Mouse (Mus musculus): ENCODE data around the gene Card19. TPM values are rescaled to one million over a fixed set of nuclear protein-coding genes. Genes with fewer than 3 reads are reported as not detected.
A peak's percentile ranks its signal among the peaks of the same experiment; 100 is the strongest.

Card19 gene
- polyA plus RNA-seq, 1 experiment = 108 TPM

GRCm38 (mm10) chr13:49172335-49172734 lies 43.5 kb downstream of the Card19 start:
- no peak overlapping the region for H3K27ac ChIP-seq (ENCODE audit: insufficient read depth, low read depth, low read length)
- TF ChIP-seq CTCF (conservative IDR thresholded peaks at IDR 0.05; ENCODE audit: insufficient read depth, insufficient read length, low read depth, low read length) (no peak), POLR2A (IDR thresholded peaks at IDR 0.05; ENCODE audit: low read depth, low read length) (no peak)
- no peaks in the 10 kb centered on the region for H3K27me3 ChIP-seq (replicated peaks; ENCODE audit: control insufficient read depth, insufficient read depth, low read length)

GRCm38 (mm10) chr13:49171729-49172128 lies 44.1 kb downstream of the Card19 start:
- no peak for DNase-seq
- TF ChIP-seq POLR2A (IDR thresholded peaks at IDR 0.05; ENCODE audit: low read depth, low read length) = no peak
- TF ChIP-seq CTCF (conservative IDR thresholded peaks at IDR 0.05; ENCODE audit: insufficient read depth, insufficient read length, low read depth, low read length) = no peak
- no peak overlapping the region for H3K27ac ChIP-seq (ENCODE audit: insufficient read depth, low read depth, low read length)
- H3K36me3 ChIP-seq (ENCODE audit: control insufficient read depth, insufficient read depth, low read length) = no peaks in the 10 kb centered on the region
- H3K4me3 ChIP-seq (ENCODE audit: insufficient read depth, low read depth, low read length) = no peak overlapping the region
- no peaks in the 10 kb centered on the region for H3K27me3 ChIP-seq (replicated peaks; ENCODE audit: control insufficient read depth, insufficient read depth, low read length)
- peaks cover 3% of the 10 kb centered on the region; the same call in 1 of the 2 replicates for H3K4me1 ChIP-seq (ENCODE audit: control insufficient read depth, insufficient read depth, low read length)
- WGBS = 58% methylated on average over 1 of the region's 1 CpGs

More at GRCm38 (mm10) chr13:49172335-49172734, 43.5 kb downstream of the Card19 start:
- no peak for DNase-seq
- peaks cover 3% of the 10 kb centered on the region; the same call in 1 of the 2 replicates for H3K4me1 ChIP-seq (ENCODE audit: control insufficient read depth, insufficient read depth, low read length)
- H3K36me3 ChIP-seq (ENCODE audit: control insufficient read depth, insufficient read depth, low read length) = no peaks in the 10 kb centered on the region
- WGBS = 90% methylated on average over 7 of the region's 7 CpGs
- no peak overlapping the region for H3K4me3 ChIP-seq (ENCODE audit: insufficient read depth, low read depth, low read length)

GRCm38 (mm10) chr13:49170623-49171022 lies 45.2 kb downstream of the Card19 start:
- H3K4me3 ChIP-seq (ENCODE audit: insufficient read depth, low read depth, low read length) = no peak overlapping the region
- no peak for DNase-seq
- no peaks in the 10 kb centered on the region for H3K27me3 ChIP-seq (replicated peaks; ENCODE audit: control insufficient read depth, insufficient read depth, low read length)
- no peak overlapping the region for H3K27ac ChIP-seq (ENCODE audit: insufficient read depth, low read depth, low read length)
- TF ChIP-seq CTCF (conservative IDR thresholded peaks at IDR 0.05; ENCODE audit: insufficient read depth, insufficient read length, low read depth, low read length) (no peak), POLR2A (IDR thresholded peaks at IDR 0.05; ENCODE audit: low read depth, low read length) (no peak)
- peaks cover 3% of the 10 kb centered on the region; the same call in 1 of the 2 replicates for H3K4me1 ChIP-seq (ENCODE audit: control insufficient read depth, insufficient read depth, low read length)
- H3K36me3 ChIP-seq (ENCODE audit: control insufficient read depth, insufficient read depth, low read length) = no peaks in the 10 kb centered on the region
- 91% methylated on average over 11 of the region's 11 CpGs for WGBS

GRCm38 (mm10) chr13:49169448-49170207 lies 46.2 kb downstream of the Card19 start:
- WGBS = 19% methylated on average over 17 of the region's 17 CpGs
- peak; percentile 97 for DNase-seq
- no peak overlapping the region for H3K4me3 ChIP-seq (ENCODE audit: insufficient read depth, low read depth, low read length)
- H3K4me1 ChIP-seq (ENCODE audit: control insufficient read depth, insufficient read depth, low read length) = peaks cover 3% of the 10 kb centered on the region; the same call in 1 of the 2 replicates
- no peaks in the 10 kb centered on the region for H3K36me3 ChIP-seq (ENCODE audit: control insufficient read depth, insufficient read depth, low read length)
- peak; percentile 96; the same call in 1 of the 2 replicates for TF ChIP-seq CTCF (conservative IDR thresholded peaks at IDR 0.05; ENCODE audit: insufficient read depth, insufficient read length, low read depth, low read length)
- no peak for TF ChIP-seq POLR2A (IDR thresholded peaks at IDR 0.05; ENCODE audit: low read depth, low read length)
- H3K27ac ChIP-seq (ENCODE audit: insufficient read depth, low read depth, low read length) = no peak overlapping the region
- H3K27me3 ChIP-seq (replicated peaks; ENCODE audit: control insufficient read depth, insufficient read depth, low read length) = no peaks in the 10 kb centered on the region

GRCm38 (mm10) chr13:49167081-49167480 lies 48.8 kb downstream of the Card19 start:
- Histone ChIP-seq H3K4me1 (ENCODE audit: control insufficient read depth, insufficient read depth, low read length) (peaks cover 3% of the 10 kb centered on the region; the same call in 1 of the 2 replicates), H3K27me3 (replicated peaks; ENCODE audit: control insufficient read depth, insufficient read depth, low read length) (no peaks in the 10 kb centered on the region), H3K27ac (ENCODE audit: insufficient read depth, low read depth, low read length) (no peak overlapping the region), H3K4me3 (ENCODE audit: insufficient read depth, low read depth, low read length) (no peak overlapping the region), H3K36me3 (ENCODE audit: control insufficient read depth, insufficient read depth, low read length) (no peaks in the 10 kb centered on the region)
- 51% methylated on average over 9 of the region's 9 CpGs for WGBS
- no peak for DNase-seq
- no peak for TF ChIP-seq POLR2A (IDR thresholded peaks at IDR 0.05; ENCODE audit: low read depth, low read length)
- TF ChIP-seq CTCF (conservative IDR thresholded peaks at IDR 0.05; ENCODE audit: insufficient read depth, insufficient read length, low read depth, low read length) = no peak

GRCm38 (mm10) chr13:49163645-49164044 lies 52.2 kb downstream of the Card19 start:
- Histone ChIP-seq H3K4me3 (ENCODE audit: insufficient read depth, low read depth, low read length) (no peak overlapping the region), H3K27ac (ENCODE audit: insufficient read depth, low read depth, low read length) (no peak overlapping the region), H3K27me3 (replicated peaks; ENCODE audit: control insufficient read depth, insufficient read depth, low read length) (no peaks in the 10 kb centered on the region), H3K36me3 (ENCODE audit: control insufficient read depth, insufficient read depth, low read length) (no peaks in the 10 kb centered on the region), H3K4me1 (ENCODE audit: control insufficient read depth, insufficient read depth, low read length) (no peaks in the 10 kb centered on the region)
- 85% methylated on average over 7 of the region's 7 CpGs for WGBS
- DNase-seq = no peak
- no peak for TF ChIP-seq CTCF (conservative IDR thresholded peaks at IDR 0.05; ENCODE audit: insufficient read depth, insufficient read length, low read depth, low read length)
- TF ChIP-seq POLR2A (IDR thresholded peaks at IDR 0.05; ENCODE audit: low read depth, low read length) = no peak

- Histone ChIP-seq H3K27me3 (replicated peaks; ENCODE audit: control insufficient read depth, insufficient read depth, low read length) (no peaks in the 10 kb centered on the region), H3K4me3 (ENCODE audit: insufficient read depth, low read depth, low read length) (no peak overlapping the region), H3K36me3 (ENCODE audit: control insufficient read depth, insufficient read depth, low read length) (no peaks in the 10 kb centered on the region), H3K4me1 (ENCODE audit: control insufficient read depth, insufficient read depth, low read length) (no peaks in the 10 kb centered on the region), H3K27ac (ENCODE audit: insufficient read depth, low read depth, low read length) (no peak overlapping the region)
- peak; percentile 28 for DNase-seq
- no peak for TF ChIP-seq POLR2A (IDR thresholded peaks at IDR 0.05; ENCODE audit: low read depth, low read length)
- no peak for TF ChIP-seq CTCF (conservative IDR thresholded peaks at IDR 0.05; ENCODE audit: insufficient read depth, insufficient read length, low read depth, low read length)
- WGBS = 41% methylated on average over 4 of the region's 4 CpGs
These were observed 53.1 kb downstream of the Card19 start for GRCm38 (mm10) chr13:49162722-49163121.

Data from kidney, adult 2 months (tissue).